Mouse (Mus musculus) kidney, adult 11 months (tissue): ENCODE measurements around the gene Clca3a2.
"Not testable (repeated sequence)": the region's sequence is repeated elsewhere in the genome, so short reads cannot be mapped to it uniquely, and the experiment has no call there.

Source experiments
- DNase-seq: peaks from one replicate; pipeline ENCODE4 v3.0.0; 2022

Gene Clca3a2

DNA sequence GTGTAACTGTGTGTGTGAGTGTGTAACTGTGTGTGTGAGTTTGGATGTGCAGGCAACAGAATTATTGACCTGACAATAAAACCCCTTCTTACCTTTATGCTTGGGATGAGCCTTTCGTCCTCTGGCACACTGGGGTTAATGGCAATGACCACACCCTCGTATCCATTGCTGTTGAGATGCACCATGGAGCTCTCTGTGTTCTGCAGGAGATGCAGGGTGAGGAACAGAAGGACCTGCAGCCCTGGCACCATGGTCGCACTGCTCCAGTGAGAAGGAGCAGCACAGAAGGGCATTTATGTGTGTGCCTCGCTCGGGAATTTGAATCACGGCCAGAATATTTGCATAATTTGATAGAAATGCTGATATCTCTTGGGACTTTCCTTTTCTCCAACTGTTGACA is at the start of gene Clca3a2:
Clca3a2 (minus strand) TSS at position 276 of the 400 bp plus-strand sequence.
- DNase-seq = not testable (repeated sequence)

DNA sequence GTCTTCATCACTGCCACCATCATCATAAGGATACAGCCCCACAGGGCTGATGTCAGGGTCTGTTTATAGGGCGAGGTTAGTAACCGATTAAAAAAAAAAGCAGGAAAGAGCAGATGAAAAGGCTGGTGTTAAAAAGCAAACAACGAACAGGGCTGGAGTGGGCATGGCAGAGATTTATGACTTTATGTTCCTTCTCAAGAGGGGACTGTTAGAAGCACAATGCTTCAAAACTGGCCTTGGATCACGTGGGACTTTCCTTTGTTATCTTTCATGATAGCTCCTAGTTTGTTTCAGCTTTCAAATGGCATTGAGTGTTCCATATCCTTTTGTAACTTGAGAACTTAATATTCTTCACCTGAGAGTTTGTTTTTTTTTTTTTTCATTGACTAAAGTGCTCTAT is 30.3 kb upstream of the Clca3a2 start:
- no peak for DNase-seq

DNA sequence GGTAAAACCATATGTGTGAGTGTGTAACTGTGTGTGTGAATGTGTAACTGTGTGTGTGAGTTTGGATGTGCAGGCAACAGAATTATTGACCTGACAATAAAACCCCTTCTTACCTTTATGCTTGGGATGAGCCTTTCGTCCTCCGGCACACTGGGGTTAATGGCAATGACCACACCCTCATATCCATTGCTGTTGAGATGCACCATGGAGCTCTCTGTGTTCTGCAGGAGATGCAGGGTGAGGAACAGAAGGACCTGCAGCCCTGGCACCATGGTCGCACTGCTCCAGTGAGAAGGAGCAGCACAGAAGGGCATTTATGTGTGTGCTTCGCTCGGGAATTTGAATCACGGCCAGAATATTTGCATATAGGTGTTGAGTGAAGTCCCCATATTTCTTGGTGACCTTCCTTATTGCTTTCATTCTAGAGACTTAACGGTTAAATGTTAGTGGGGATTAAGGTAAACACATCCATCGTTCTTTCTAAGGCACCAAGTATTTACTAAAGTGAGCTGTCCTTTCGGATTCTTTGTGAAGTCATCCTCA is 29.8 kb upstream of the Clca3a2 start, which contains the start of gene Clca3b:
Clca3b (minus strand) TSS at position 344 of the 543 bp plus-strand sequence.
- DNase-seq = not testable (repeated sequence)

DNA sequence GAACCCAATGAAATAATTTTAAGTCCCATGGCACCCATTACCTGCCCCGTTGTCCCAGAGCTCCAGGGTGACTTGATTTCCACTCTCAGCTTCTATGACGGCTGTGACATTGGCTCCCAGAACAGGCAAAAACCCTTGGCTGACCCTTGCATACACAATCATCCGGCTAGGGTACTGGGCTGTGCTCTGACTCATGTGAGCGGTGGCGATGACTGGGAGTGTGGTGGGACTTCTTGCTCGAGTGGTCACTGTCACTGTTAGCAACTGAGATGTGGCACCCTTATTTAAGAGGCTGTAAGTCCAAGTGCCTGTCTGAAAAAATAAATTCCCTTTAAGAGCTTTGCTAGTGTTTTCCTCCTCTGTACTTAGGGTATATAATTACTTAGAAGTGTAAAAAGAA is 8.0 kb upstream of the Clca3a2 start:
- no peak for DNase-seq

DNA sequence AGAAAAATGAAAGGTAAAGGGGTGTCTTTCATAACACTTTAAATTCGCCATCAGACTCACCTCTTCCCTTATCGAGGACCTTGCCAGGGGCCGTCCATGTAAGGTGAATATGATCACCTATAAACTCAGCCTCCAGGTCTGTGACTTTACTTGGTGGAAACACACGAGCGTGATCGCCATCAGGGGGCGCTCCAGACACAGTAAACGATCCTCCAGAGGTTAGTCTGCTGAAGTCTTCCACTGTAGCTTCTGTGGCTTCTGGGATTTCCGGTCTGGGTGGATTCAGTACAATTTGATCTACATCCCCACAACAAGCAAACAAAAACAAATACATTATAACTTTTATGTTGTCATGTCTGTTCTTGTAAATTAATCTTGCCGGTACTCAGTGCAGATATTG is 5.9 kb upstream of the Clca3a2 start:
- DNase-seq = peak; percentile 48

DNA sequence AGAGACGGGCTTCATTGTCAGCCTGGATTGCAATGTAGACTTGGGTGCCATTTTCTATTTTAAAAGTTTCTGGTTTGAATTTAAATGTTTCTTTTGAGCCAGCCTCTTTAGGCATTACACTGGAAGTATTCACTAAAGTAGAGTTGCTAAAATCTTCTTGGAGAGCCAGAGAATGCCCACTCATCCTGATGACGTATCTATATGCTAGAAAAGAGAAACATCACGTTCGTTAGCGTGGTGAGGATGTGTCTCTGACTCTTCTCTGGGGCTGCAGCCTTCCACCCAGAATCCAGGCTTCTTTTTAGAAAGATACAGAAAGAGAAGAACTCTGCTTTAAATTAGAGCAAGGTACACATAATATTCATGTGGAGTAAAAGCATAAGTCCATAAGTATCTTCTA is 4.0 kb upstream of the Clca3a2 start:
- DNase-seq = no peak

DNA sequence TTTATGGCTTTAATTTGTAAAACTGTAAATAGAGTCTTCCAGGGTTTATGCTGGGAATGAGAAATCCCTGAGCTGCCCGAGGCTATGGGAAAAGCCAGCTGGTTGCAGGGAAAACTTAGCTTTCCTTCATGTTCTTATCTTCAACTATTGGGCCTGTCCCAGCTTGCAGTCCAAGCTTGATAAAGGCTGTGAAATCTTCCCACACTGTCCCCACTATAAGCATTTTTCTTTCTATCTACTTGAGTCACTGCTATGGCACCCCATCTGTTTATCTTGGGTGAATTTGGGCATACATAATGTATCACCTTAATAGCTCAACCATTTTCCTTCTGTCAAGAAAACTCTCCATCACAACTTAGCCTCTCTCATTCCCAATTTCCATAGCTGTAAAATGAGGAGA is 1.3 kb upstream of the Clca3a2 start:
- no peak for DNase-seq

DNA sequence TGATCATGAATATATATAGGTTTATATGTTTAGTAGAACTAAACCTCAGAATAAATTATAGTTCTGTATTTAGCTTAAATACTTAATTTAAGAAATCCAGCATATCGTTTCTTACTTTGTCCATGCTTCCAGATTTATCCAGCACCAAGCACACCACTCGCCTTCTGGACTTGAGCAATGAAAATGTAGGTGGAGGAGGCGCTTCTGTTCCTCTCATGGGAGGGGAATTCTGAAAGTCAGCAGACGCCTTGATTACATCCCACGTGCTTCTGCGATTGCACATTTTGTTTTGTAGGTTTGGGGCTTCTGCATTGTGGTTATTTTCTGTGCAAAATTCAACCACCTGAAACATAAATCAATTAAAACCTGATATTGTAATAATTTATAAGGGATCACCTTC is 6.0 kb downstream of the Clca3a2 start:
- not testable (repeated sequence) for DNase-seq

DNA sequence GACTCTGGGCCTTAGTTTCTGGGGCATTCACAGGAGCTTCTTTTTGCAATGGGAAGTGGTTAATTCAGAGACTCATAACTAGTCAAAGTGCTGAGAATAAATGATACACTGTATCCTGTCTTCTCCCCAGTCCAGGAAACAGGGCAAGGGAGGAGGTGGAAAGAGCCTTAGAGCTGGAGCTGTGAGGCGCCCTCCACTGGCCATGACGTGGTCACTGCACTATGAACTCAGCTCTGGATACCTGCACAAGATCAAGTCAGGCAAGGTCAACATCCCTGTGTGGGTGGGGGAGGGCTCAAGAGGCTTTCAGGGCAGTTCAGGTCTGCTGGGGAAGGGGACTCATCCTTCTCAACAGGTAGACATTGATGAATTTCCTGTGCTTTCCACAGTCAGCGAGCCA is 7.5 kb downstream of the Clca3a2 start:
- no peak for DNase-seq

DNA sequence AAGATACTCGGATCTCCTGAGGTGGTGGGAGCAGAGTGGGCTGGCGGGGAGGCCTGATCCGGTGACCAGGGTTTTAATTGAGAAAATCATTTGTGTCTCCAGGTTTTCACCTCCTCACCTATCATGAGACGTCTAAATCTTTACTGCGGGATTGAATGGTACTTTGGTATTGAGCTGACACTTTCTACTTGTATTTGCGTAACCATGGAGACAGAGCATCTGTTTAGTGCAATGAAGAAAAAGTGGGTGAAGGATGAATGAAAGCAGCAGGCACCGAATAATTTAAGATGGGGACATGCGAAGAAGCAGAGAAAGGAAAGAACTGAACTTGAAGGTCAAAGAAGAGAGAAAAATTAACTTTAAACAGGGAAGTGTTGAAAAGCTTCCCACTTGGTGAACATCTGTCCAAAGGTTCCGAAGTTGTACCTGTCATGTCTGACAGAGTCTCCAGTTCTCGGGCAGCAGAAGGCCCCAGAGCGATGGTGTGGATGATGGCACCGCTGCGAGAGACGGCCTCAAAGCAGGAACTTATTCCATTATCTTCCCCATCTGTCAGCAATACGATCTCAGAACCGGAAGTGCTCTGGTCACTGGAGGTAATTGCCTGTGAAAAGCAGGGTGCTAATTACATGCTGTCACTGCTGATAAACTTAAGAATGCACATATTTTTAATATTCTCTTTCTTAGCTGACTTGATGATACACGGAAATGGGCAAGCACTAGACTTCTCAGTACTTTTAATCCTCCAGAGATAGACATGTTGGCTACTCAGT is 11.0 kb downstream of the Clca3a2 start:
- not testable (repeated sequence) for DNase-seq

DNA sequence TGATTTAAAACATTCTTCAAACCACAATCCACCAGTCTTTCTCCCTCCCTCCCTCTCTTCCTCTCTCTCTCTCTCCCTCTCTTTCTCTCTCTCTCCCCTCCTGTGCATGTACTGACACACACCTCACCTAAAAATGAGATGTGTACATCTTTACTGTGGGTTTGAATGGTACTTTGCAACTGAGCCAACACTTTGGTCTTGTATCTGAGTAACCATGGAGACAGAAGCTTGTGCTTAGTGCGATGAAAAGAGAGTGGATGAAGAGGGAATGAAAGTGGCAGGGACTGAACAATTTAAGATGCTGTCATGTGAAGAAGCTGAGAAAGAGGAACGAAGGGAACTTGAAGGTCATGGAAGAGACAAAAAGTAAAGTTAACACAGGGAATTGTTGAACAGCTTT is 12.7 kb downstream of the Clca3a2 start:
- not testable (repeated sequence) for DNase-seq

DNA sequence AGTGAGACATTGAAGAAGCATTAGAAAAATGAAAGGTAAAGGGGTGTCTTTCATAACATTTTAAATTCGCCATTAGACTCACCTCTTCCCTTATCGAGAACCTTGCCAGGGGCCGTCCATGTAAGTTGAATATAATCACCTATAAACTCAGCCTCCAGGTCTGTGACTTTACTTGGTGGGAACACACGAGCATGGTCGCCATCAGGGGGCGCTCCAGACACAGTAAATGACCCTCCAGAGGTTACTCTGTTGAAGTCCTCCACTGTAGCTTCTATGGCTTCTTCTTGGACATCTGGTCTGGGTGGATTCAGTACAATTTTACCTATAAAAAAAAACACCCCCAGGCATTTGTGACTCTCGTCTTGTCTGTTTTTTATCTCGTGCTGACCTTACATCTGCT is 17.4 kb downstream of the Clca3a2 start:
- no peak for DNase-seq

DNA sequence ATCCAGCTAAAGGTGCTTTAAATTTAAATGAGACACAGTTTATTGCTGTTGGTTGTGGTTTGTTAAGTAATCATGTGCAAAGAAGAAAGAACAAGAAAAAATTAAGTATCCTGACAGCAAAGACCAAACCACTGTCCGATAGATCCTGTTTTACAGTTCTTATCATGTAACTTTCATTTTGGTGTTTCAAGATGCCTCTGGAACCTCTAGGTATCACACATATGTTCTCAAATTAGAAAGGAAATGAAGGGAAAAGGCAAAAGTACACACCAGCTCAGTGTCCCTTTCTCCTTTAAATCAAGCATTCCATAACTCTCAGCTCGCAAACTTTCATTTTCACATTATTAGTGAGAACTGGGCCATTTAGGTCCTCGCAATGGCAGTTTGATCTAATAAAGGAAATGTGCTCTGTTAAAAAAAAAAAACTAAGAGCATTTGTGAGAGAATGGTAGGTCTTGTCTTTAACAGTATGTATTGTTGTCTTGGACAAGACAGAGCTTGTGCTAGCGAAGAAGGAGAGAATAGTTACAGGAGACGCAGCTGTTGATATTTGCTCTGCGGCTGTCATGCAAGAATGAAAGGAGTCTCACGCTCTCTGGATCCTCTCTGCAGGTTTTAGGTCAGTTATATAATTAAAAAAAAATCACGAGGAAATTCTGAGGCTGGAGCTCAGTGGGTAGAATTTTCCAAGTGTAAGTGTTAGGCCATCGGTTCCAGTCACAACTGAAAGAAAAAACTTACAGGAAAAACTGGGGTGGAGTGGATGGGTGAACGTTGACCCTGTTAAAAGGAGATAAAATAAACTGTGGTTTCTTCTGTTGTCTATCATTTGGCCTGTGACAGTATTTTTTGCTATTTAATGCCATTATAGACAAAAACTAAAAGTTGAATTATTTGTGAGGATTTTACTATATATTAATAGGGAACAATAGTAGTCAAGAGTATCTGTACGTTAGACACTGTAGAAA is 33.8 kb downstream of the Clca3a2 start:
- no peak for DNase-seq

DNA sequence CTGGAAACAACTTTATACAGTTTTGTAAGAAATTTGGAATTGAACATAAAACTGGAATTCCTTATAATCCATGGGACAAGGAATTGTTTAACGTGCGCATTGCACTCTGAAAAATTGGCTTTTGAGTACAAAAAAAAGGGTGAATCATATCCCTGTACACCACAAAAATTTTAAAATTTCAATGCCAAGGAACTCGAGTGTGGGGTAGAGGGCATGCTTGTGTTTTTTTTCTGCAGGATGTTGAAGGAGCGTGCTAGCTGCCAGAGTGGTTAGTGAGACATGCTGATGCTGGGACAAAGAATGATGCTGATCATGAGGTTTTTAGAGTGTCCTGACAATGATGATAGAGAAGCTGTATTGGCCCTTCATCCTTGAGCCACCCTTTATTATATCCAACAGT is 54.1 kb downstream of the Clca3a2 start:
- DNase-seq = no peak

DNA sequence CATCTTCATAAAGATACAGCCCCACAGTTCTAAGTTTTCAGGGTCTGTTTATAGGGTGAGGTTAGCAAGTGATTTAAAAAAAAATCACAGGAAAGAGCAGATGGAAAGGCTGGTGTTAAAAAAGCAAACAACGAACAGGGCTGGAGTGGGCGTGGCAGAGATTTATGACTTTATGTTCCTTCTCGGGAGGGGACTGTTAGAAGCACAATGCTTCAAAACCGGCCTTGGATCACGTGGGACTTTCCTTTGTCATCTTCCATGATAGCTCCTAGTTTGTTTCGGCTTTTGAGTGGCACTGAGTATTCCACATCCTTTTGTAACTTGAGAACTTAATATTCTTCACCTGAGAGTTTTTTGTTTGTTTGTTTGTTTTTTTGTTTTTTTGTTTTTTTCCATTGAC is 57.8 kb downstream of the Clca3a2 start:
- DNase-seq = no peak

DNA sequence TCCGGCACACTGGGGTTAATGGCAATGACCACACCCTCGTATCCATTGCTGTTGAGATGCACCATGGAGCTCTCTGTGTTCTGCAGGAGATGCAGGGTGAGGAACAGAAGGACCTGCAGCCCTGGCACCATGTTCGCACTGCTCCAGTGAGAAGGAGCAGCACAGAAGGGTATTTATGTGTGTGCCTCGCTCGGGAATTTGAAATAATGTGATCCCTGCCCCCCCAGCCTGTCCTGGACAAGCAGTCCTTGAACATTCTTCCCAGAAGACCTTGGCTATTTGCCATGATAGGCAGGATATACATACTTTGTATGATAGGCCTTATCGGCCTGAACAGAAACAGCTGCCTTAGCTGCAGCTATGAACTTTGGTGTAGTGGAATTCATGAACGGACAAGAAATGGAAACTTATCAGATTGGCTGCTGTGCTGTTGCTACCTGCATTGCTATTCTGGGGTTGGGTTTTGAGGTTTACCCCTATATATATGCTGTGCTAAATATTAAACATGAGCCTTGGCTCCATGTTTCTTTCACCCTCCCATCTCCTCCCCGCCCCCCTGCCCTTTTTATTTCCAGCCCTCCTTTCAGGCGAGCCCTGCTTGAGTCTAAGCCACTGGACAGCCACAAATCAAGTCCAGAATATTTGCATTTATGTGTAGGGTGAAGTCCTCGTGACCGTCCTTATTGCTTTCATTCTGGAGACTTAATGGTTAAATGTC is 58.5 kb downstream of the Clca3a2 start, which contains the start of gene Clca3a1:
Clca3a1 (minus strand) TSS at position 386 of the 718 bp plus-strand sequence.
- DNase-seq = no peak

DNA sequence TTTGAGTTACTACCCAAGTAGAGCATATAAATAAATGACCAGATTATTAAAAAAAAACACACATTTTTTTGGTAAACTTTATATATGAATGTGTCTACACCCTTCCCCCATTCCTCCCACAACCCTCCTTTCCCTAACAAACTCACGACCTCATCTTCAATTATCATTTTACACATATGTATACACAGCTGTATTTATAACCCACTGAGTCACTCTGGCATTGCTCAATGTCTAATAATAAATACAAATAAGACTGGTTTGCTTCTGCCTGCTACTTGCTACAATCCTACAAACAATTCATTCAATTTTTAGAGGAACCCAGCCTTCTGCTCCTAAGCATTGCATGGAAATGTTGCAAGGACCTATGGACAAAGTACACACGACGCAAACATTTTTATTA is 59.6 kb downstream of the Clca3a2 start:
- no peak for DNase-seq

DNA sequence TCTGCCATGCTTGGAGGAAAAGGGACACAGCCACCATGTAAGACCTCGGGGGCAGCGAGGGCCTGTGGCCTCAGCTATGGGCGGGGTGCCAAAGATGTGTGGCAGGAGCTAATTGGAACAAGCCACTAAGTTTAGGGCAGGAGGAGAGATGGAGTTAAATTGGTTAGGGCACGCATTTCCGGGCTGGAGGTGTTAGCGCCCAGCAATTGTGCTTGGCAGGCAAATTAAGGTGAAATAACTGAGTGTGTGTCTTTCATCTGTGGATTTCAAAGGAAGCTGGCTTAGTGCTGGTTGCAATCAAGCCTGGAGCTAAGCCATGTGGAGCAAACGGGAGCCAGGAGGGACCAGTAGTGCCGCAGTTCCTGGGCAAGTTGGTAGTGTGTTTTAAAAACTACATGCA is 63.2 kb downstream of the Clca3a2 start:
- DNase-seq = not testable (repeated sequence)

DNA sequence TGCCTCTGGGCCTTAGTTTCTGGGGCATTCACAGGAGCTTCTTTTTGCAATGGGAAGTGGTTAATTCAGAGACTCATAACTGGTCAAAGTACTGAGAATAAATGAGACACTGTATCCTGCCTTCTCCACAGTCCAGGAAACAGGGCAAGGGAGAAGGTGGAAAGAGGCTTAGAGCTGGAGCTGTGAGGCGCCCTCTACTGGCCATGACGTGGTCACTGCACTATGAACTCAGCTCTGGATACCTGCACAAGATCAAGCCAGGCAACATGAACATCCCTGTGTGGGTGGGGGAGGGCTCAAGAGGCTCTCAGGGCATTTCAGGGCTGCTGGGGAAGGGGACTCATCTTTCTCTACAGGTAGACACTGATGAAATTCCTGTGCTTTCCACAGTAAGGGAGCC is 66.2 kb downstream of the Clca3a2 start:
- no peak for DNase-seq

DNA sequence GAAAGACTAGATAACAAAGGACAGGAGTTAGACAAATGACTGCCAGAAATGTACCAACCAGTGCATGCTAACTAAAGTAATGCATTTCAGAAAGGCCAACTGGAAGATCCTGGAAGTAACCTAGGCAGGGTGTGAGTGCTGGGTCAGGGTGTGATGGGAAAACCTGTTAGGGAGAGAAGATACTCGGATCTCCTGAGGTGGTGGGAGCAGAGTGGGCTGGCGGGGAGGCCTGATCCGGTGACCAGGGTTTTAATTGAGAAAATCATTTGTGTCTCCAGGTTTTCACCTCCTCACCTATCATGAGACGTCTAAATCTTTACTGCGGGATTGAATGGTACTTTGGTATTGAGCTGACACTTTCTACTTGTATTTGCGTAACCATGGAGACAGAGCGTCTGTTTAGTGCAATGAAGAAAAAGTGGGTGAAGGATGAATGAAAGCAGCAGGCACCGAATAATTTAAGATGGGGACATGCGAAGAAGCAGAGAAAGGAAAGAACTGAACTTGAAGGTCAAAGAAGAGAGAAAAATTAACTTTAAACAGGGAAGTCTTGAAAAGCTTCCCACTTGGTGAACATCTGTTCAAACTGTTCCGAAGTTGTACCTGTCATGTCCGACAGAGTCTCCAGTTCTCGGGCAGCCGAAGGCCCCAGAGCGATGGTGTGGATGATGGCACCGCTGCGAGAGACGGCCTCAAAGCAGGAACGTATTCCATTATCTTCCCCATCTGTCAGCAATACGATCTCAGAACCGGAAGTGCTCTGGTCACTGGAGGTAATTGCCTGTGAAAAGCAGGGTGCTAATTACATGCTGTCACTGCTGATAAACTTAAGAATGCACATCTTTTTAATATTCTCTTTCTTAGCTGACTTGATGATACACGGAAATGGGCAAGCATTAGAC is 70.0 kb downstream of the Clca3a2 start:
- not testable (repeated sequence) for DNase-seq

DNA sequence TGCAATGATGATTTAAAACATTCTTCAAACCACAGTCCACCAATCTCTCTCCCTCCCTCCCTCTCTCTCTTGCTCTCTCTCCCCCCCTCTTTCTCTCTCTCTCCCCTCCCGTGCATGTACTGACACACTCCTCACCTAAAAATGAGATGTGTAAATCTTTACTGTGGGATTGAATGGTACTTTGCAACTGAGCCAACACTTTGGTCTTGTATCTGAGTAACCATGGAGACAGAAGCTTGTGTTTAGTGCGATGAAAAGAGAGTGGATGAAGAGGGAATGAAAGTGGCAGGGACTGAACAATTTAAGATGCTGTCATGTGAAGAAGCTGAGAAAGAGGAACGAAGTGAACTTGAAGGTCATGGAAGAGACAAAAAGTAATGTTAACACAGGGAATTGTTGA is 71.6 kb downstream of the Clca3a2 start:
- not testable (repeated sequence) for DNase-seq
